Mouse (Mus musculus) liver, adult 2 months (tissue): ENCODE results near the gene Plod2.

Source experiments
- CTCF ChIP-seq: fragments of 200-500 bp; IDR thresholded peaks from 2 replicates; pipeline ENCODE4 v1.5.1; 2011; ENCODE audit warnings: low read depth, low read length, control low read depth
- POLR2A ChIP-seq: fragments of 200-500 bp; IDR thresholded peaks from 2 replicates; pipeline ENCODE4 v1.6.1; 2011; ENCODE audit warnings: low read length, control low read depth; ENCODE audit not compliant: insufficient read depth; ENCODE audit errors: extremely low read depth

DNA sequence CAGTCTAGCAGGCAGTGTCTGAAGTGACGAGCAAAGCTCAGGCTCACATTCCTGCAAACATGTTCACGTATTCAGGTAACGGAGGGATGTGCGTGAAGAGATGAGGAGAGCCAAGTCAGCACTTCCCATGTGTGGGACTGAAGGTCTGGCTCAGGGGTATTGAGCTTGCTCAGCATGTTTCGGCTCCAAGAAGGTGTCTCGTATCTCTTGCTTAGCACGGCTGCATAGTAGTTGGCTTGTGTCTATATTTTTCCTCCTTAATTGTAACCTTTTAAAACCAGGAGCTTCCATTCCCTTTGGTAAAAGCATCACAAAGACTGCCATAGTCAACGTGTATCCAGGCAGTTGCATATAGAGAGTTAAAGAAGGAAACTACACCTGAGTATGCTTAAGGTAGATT, 50.7 kb downstream of the Plod2 start:
- no peak for TF ChIP-seq POLR2A
- no peak for TF ChIP-seq CTCF
